Mouse (Mus musculus): Measurements from ENCODE around the gene Tfe3.

GRCm38 (mm10) chrX:7778450-7779244 is 16.3 kb downstream of the Tfe3 start:
- no peak for TF ChIP-seq CTCF (IDR thresholded peaks at IDR 0.05; ENCODE audit: low read depth)
- TF ChIP-seq EP300 (optimal IDR thresholded peaks at IDR 0.05), result no peak

Data from stomach, postnatal 0 days (tissue).